Mouse (Mus musculus) gastrocnemius, adult 18-20 months (tissue): ENCODE results near the gene Gdf7. TPM values are rescaled to one million over a fixed set of nuclear protein-coding genes. Genes with fewer than 3 reads are reported as not detected.

Experiments
- DNase-seq: peaks from one replicate; pipeline ENCODE4 v3.0.0; 2021; ENCODE audit warnings: low spot score
- total RNA-seq, 2 experiments: library from RNA; stranded (reverse); gene quantifications; 2 replicates each; pipeline ENCODE4 v1.2.3; 2021

The Gdf7 gene
- total RNA-seq, 2 experiments from 2014 or later: not detected

GRCm38 (mm10) chr12:8298361-8299142, 3.2 kb downstream of the Gdf7 start:
- no peak for DNase-seq

GRCm38 (mm10) chr12:8297586-8298214, 4.1 kb downstream of the Gdf7 start:
- DNase-seq: no peak

GRCm38 (mm10) chr12:8296154-8296553, 5.6 kb downstream of the Gdf7 start:
- no peak for DNase-seq

- DNase-seq: no peak
Observed at GRCm38 (mm10) chr12:8295307-8295913, 6.3 kb downstream of the Gdf7 start.

- no peak for DNase-seq
Observed at GRCm38 (mm10) chr12:8291157-8291853, 10.4 kb downstream of the Gdf7 start.

GRCm38 (mm10) chr12:8289499-8289898, 12.3 kb downstream of the Gdf7 start:
- no peak for DNase-seq

- no peak for DNase-seq
Observed at GRCm38 (mm10) chr12:8289099-8289498, 12.7 kb downstream of the Gdf7 start.

GRCm38 (mm10) chr12:8287970-8288369, 13.8 kb downstream of the Gdf7 start:
- DNase-seq: no peak

GRCm38 (mm10) chr12:8281225-8282017, 20.3 kb downstream of the Gdf7 start:
- no peak for DNase-seq

- no peak for DNase-seq
Observed at GRCm38 (mm10) chr12:8275424-8275823, 26.3 kb downstream of the Gdf7 start.

GRCm38 (mm10) chr12:8273471-8274171, 28.1 kb downstream of the Gdf7 start:
- no peak for DNase-seq

GRCm38 (mm10) chr12:8271405-8271804, 30.3 kb downstream of the Gdf7 start:
- DNase-seq: no peak

- no peak for DNase-seq
Observed at GRCm38 (mm10) chr12:8269627-8270026, 32.1 kb downstream of the Gdf7 start.

- no peak for DNase-seq
Observed at GRCm38 (mm10) chr12:8266311-8266710, 35.4 kb downstream of the Gdf7 start.

- DNase-seq: no peak
Observed at GRCm38 (mm10) chr12:8260297-8260696, 41.5 kb downstream of the Gdf7 start.

Other genes starting within 250 kb of the Gdf7 start
- 10 to 100 TPM in 1 of 2 experiments, 1 to 10 TPM in 1; 9.1 to 12.5 TPM for gene Ldah, start 93.8 kb downstream of the Gdf7 start, total RNA-seq
- 1 to 10 TPM; 6.8 to 7.0 TPM for gene Hs1bp3, start 11.5 kb upstream of the Gdf7 start, total RNA-seq
- gene Rhob, start 198.1 kb upstream of the Gdf7 start, total RNA-seq: 10 to 100 TPM; 43.6 to 79.2 TPM